Mouse (Mus musculus): Measurements from ENCODE around the gene Rassf4. TPM values are rescaled to one million over a fixed set of nuclear protein-coding genes. Genes with fewer than 3 reads are reported as not detected.
A peak's percentile ranks its signal among the peaks of the same experiment; 100 is the strongest.

The Rassf4 gene
- 30.3 and 33.1 TPM in 2 replicates for polyA plus RNA-seq (2014; fragmentation: Nextera tagmentation; extraction: Ambion mirVana)

GRCm38 (mm10) chr6:116673471-116674282, at the start of gene Rassf4:
Gene Rassf4 (minus strand): TSS chr6:116673952.
- WGBS = under 1% methylated on average over 44 of the region's 44 CpGs
- H3K4me2 ChIP-seq (replicated peaks) = peak within 1 kb of the TSS; percentile 96
- peak within 1 kb of the TSS; percentile 44; the same call in 1 of the 2 replicates for H3K27ac ChIP-seq
- peak within 1 kb of the TSS; percentile 68 for H3K9ac ChIP-seq
- H3K9me3 ChIP-seq (ENCODE audit: control insufficient read depth, low read length) = no peaks in the 10 kb centered on the region
- H3K4me1 ChIP-seq (replicated peaks; ENCODE audit: control insufficient read depth, insufficient read depth, low read length) = peaks cover 41% of the 10 kb centered on the region
- DNase-seq (ENCODE audit: low spot score) (peak; percentile 75), ATAC-seq (ENCODE audit: low FRiP score) (peak; percentile 89)
- H3K27me3 ChIP-seq (ENCODE audit: control insufficient read depth, insufficient read depth, low read length) = no peaks in the 10 kb centered on the region
- no peaks in the 10 kb centered on the region for H3K36me3 ChIP-seq (replicated peaks; ENCODE audit: control insufficient read depth, insufficient read depth)
- peak within 1 kb of the TSS; percentile 56 for H3K4me3 ChIP-seq (replicated peaks; ENCODE audit: low read length)

DNA sequence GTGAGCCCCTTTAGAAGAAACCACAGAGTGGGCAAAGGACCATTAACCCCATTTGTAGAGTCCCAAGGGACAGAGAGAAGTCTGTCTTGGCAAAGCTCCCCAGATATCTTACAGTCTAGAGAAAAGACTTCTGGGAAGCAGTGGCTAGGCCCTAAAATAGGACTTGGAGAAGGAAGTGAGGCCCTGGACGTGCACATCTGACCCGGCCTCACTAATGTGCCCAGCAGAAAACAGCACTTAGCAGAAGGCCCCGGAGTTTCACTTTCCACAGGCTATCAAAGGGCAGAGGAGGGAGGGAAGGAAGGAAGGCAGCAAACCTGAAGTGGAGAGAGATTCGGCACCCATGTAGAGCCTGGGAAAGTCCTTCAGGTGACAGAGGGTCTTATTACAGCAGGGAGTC, 45.2 kb upstream of the Rassf4 start:
- H3K27me3 ChIP-seq (ENCODE audit: control insufficient read depth, insufficient read depth, low read length) = no peaks in the 10 kb centered on the region
- no peak overlapping the region for H3K4me2 ChIP-seq (replicated peaks)
- H3K4me1 ChIP-seq (replicated peaks; ENCODE audit: control insufficient read depth, insufficient read depth, low read length) = no peaks in the 10 kb centered on the region
- ATAC-seq (ENCODE audit: low FRiP score) (no peak), DNase-seq (ENCODE audit: low spot score) (no peak)
- H3K27ac ChIP-seq = no peak overlapping the region
- WGBS = 82% methylated on average over 4 of the region's 4 CpGs
- no peaks in the 10 kb centered on the region for H3K9me3 ChIP-seq (ENCODE audit: control insufficient read depth, low read length)
- no peaks in the 10 kb centered on the region for H3K36me3 ChIP-seq (replicated peaks; ENCODE audit: control insufficient read depth, insufficient read depth)
- no peak overlapping the region for H3K9ac ChIP-seq
- H3K4me3 ChIP-seq (replicated peaks; ENCODE audit: low read length) = no peak overlapping the region

DNA sequence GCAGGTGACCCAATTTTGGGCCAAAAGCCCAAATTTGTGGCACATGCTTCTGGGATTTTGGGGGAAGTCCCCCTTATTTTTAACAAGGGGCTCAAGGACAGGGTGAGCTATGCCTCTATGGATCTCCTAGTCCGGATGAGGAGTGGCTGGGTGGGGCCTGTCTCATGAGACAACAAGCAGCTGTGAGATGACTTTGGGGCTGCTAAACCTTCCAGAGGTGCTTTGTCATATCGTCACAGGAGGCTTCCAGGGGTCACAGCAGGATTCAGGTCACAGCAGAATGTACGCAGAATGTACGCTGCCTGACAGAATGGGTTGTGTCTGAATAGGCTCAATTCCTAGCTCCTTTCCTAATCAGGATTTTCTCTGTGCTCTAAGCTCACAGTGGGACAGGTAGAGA, 44.6 kb upstream of the Rassf4 start:
- ATAC-seq (ENCODE audit: low FRiP score) (no peak), DNase-seq (ENCODE audit: low spot score) (no peak)
- Histone ChIP-seq H3K4me2 (replicated peaks) (no peak overlapping the region), H3K36me3 (replicated peaks; ENCODE audit: control insufficient read depth, insufficient read depth) (no peaks in the 10 kb centered on the region), H3K4me1 (replicated peaks; ENCODE audit: control insufficient read depth, insufficient read depth, low read length) (no peaks in the 10 kb centered on the region), H3K27ac (no peak overlapping the region), H3K4me3 (replicated peaks; ENCODE audit: low read length) (no peak overlapping the region), H3K9me3 (ENCODE audit: control insufficient read depth, low read length) (no peaks in the 10 kb centered on the region), H3K9ac (no peak overlapping the region), H3K27me3 (ENCODE audit: control insufficient read depth, insufficient read depth, low read length) (no peaks in the 10 kb centered on the region)
- 77% methylated on average over 4 of the region's 4 CpGs for WGBS

DNA sequence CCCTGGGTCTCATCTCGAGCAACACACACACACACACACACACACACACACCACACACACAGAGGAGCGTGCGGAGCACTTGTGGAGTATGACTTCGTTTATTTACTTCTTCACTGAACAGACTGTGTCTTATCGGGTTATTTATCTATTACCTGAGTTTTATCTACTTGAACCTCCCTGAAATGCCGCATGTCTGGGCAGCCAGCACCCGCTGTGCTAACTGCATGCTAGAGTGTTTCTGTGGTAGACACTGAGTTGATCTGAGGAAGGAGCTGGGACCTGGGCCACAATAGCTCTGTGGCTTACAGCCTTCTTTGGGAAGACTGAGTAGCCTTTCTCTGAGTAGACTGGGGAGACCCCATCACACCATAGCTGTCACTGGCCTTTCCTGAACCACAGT, 44.1 kb upstream of the Rassf4 start:
- Histone ChIP-seq H3K27me3 (ENCODE audit: control insufficient read depth, insufficient read depth, low read length) (no peaks in the 10 kb centered on the region), H3K27ac (no peak overlapping the region), H3K4me2 (replicated peaks) (no peak overlapping the region), H3K4me3 (replicated peaks; ENCODE audit: low read length) (no peak overlapping the region), H3K36me3 (replicated peaks; ENCODE audit: control insufficient read depth, insufficient read depth) (no peaks in the 10 kb centered on the region), H3K9ac (no peak overlapping the region), H3K9me3 (ENCODE audit: control insufficient read depth, low read length) (no peaks in the 10 kb centered on the region), H3K4me1 (replicated peaks; ENCODE audit: control insufficient read depth, insufficient read depth, low read length) (no peaks in the 10 kb centered on the region)
- WGBS = 93% methylated on average over 7 of the region's 7 CpGs
- ATAC-seq (ENCODE audit: low FRiP score) (no peak), DNase-seq (ENCODE audit: low spot score) (no peak)

GRCm38 (mm10) chr6:116716666-116717065, 42.9 kb upstream of the Rassf4 start, which contains the start of gene Tmem72:
Gene Tmem72 (minus strand): TSS chr6:116716913.
- Histone ChIP-seq H3K9ac (no peak within 1 kb of the TSS), H3K27me3 (ENCODE audit: control insufficient read depth, insufficient read depth, low read length) (no peaks in the 10 kb centered on the region), H3K4me2 (replicated peaks) (no peak within 1 kb of the TSS), H3K4me1 (replicated peaks; ENCODE audit: control insufficient read depth, insufficient read depth, low read length) (no peaks in the 10 kb centered on the region), H3K4me3 (replicated peaks; ENCODE audit: low read length) (no peak within 1 kb of the TSS), H3K27ac (no peak within 1 kb of the TSS), H3K36me3 (replicated peaks; ENCODE audit: control insufficient read depth, insufficient read depth) (no peaks in the 10 kb centered on the region), H3K9me3 (ENCODE audit: control insufficient read depth, low read length) (no peaks in the 10 kb centered on the region)
- WGBS = 78% methylated on average over 8 of the region's 8 CpGs
- ATAC-seq (ENCODE audit: low FRiP score) = no peak
- no peak for DNase-seq (ENCODE audit: low spot score)

DNA sequence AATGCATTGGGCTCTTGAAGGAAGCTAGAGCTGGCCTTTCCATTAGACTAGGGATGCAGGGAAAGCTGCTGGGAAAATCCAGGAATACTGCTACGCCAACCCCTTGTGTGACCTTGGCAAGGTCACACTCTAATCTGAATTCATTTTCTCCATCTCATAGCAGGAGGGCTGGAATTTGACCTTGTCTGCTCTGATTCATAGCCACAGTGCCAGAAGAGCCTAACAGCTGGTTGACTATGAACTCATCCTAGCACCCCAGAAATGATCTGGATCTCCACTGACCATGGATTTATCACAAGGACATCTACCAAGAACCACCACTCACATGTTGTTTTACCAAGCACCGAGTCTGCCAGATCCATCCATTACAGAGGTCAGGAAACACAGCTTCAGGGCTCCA, 41.4 kb upstream of the Rassf4 start:
- ATAC-seq (ENCODE audit: low FRiP score) (no peak), DNase-seq (ENCODE audit: low spot score) (no peak)
- no peak overlapping the region for H3K4me3 ChIP-seq (replicated peaks; ENCODE audit: low read length)
- H3K27ac ChIP-seq = no peak overlapping the region
- no peaks in the 10 kb centered on the region for H3K4me1 ChIP-seq (replicated peaks; ENCODE audit: control insufficient read depth, insufficient read depth, low read length)
- no peak overlapping the region for H3K9ac ChIP-seq
- H3K27me3 ChIP-seq (ENCODE audit: control insufficient read depth, insufficient read depth, low read length) = no peaks in the 10 kb centered on the region
- no peaks in the 10 kb centered on the region for H3K9me3 ChIP-seq (ENCODE audit: control insufficient read depth, low read length)
- H3K36me3 ChIP-seq (replicated peaks; ENCODE audit: control insufficient read depth, insufficient read depth) = no peaks in the 10 kb centered on the region
- H3K4me2 ChIP-seq (replicated peaks) = no peak overlapping the region
- 76% methylated on average over 2 of the region's 2 CpGs for WGBS

GRCm38 (mm10) chr6:116714576-116714975, 40.8 kb upstream of the Rassf4 start:
- Histone ChIP-seq H3K27ac (no peak overlapping the region), H3K36me3 (replicated peaks; ENCODE audit: control insufficient read depth, insufficient read depth) (no peaks in the 10 kb centered on the region), H3K4me2 (replicated peaks) (no peak overlapping the region), H3K27me3 (ENCODE audit: control insufficient read depth, insufficient read depth, low read length) (no peaks in the 10 kb centered on the region), H3K9me3 (ENCODE audit: control insufficient read depth, low read length) (no peaks in the 10 kb centered on the region), H3K9ac (no peak overlapping the region), H3K4me1 (replicated peaks; ENCODE audit: control insufficient read depth, insufficient read depth, low read length) (no peaks in the 10 kb centered on the region), H3K4me3 (replicated peaks; ENCODE audit: low read length) (no peak overlapping the region)
- no peak for ATAC-seq (ENCODE audit: low FRiP score)
- DNase-seq (ENCODE audit: low spot score) = no peak
- 80% methylated on average over 5 of the region's 5 CpGs for WGBS

GRCm38 (mm10) chr6:116713966-116714365, 40.2 kb upstream of the Rassf4 start:
- no peak overlapping the region for H3K9ac ChIP-seq
- no peak overlapping the region for H3K27ac ChIP-seq
- H3K9me3 ChIP-seq (ENCODE audit: control insufficient read depth, low read length) = no peaks in the 10 kb centered on the region
- DNase-seq (ENCODE audit: low spot score) = no peak
- H3K4me3 ChIP-seq (replicated peaks; ENCODE audit: low read length) = no peak overlapping the region
- no peak for ATAC-seq (ENCODE audit: low FRiP score)
- 89% methylated on average over 3 of the region's 3 CpGs for WGBS
- H3K36me3 ChIP-seq (replicated peaks; ENCODE audit: control insufficient read depth, insufficient read depth) = no peaks in the 10 kb centered on the region
- no peaks in the 10 kb centered on the region for H3K4me1 ChIP-seq (replicated peaks; ENCODE audit: control insufficient read depth, insufficient read depth, low read length)
- no peak overlapping the region for H3K4me2 ChIP-seq (replicated peaks)
- H3K27me3 ChIP-seq (ENCODE audit: control insufficient read depth, insufficient read depth, low read length) = no peaks in the 10 kb centered on the region

GRCm38 (mm10) chr6:116712503-116712902, 38.8 kb upstream of the Rassf4 start:
- DNase-seq (ENCODE audit: low spot score) (no peak), ATAC-seq (ENCODE audit: low FRiP score) (no peak)
- Histone ChIP-seq H3K27ac (no peak overlapping the region), H3K4me2 (replicated peaks) (no peak overlapping the region), H3K4me3 (replicated peaks; ENCODE audit: low read length) (no peak overlapping the region), H3K9ac (no peak overlapping the region), H3K4me1 (replicated peaks; ENCODE audit: control insufficient read depth, insufficient read depth, low read length) (no peaks in the 10 kb centered on the region), H3K36me3 (replicated peaks; ENCODE audit: control insufficient read depth, insufficient read depth) (no peaks in the 10 kb centered on the region), H3K27me3 (ENCODE audit: control insufficient read depth, insufficient read depth, low read length) (no peaks in the 10 kb centered on the region), H3K9me3 (ENCODE audit: control insufficient read depth, low read length) (no peaks in the 10 kb centered on the region)
- WGBS = 82% methylated on average over 3 of the region's 3 CpGs

Measured in hindbrain, embryonic 14.5 days (tissue).